Mouse (Mus musculus) G1E (cell line): ENCODE measurements at regions not wholly inside any gene's neighbourhood (a gene's known extent, or its start where the extent isn't known, plus 50 kb on each side); places are given as distances from the start of the nearest gene placed in this dataset.

Experiments
- ATAC-seq: 2 replicates; pipeline ENCODE4 v1.8.0; 2016; ENCODE audit warnings: mild to moderate bottlenecking; ENCODE audit not compliant: insufficient number of reproducible peaks, poor library complexity, low FRiP score, severe bottlenecking; ENCODE audit errors: extremely low read depth
- DNase-seq: peaks from one replicate; pipeline ENCODE4 v3.0.0; 2012; ENCODE audit warnings: low spot score
- H3K27me3 ChIP-seq: 2 replicates; pipeline ENCODE4 v1.6.1; 2012; ENCODE audit warnings: mild to moderate bottlenecking, low read length, inconsistent platforms; ENCODE audit not compliant: insufficient read depth
- H3K36me3 ChIP-seq: replicated peaks from 2 replicates; pipeline ENCODE3; 2012; ENCODE audit warnings: mild to moderate bottlenecking, inconsistent platforms
- H3K4me1 ChIP-seq: 2 replicates; pipeline ENCODE4 v1.6.1; 2012; ENCODE audit warnings: low read depth, low read length, inconsistent platforms, mixed read lengths; ENCODE audit not compliant: insufficient read depth
- H3K4me3 ChIP-seq: 2 replicates; pipeline ENCODE4 v1.5.1; 2012; ENCODE audit warnings: low read depth, mild to moderate bottlenecking, inconsistent platforms, low read length, moderate library complexity, mixed read lengths
- H3K9me3 ChIP-seq: replicated peaks from 2 replicates; pipeline ENCODE4 v1.6.1; 2012; ENCODE audit warnings: inconsistent platforms
- CTCF ChIP-seq: IDR thresholded peaks from 2 replicates; pipeline ENCODE4 v1.5.1; 2012; ENCODE audit warnings: low read depth, low read length, inconsistent platforms, mixed read lengths
- GATA1 ChIP-seq: IDR thresholded peaks from 2 replicates; pipeline ENCODE4 v1.6.1; 2012; ENCODE audit warnings: borderline replicate concordance, low read length, inconsistent platforms, mixed read lengths
- GATA2 ChIP-seq: IDR thresholded peaks from 2 replicates; pipeline ENCODE4 v1.6.1; 2012; ENCODE audit warnings: low read depth, low read length, inconsistent platforms, borderline replicate concordance
- POLR2AphosphoS5 ChIP-seq: IDR thresholded peaks from 2 replicates; pipeline ENCODE4 v1.6.1; 2012; ENCODE audit warnings: low read depth, low read length, inconsistent platforms; ENCODE audit not compliant: insufficient replicate concordance
- TAL1 ChIP-seq: conservative IDR thresholded peaks from 2 replicates; pipeline ENCODE4 v1.6.1; 2012; ENCODE audit warnings: low read depth, low read length, inconsistent platforms, mixed read lengths

DNA sequence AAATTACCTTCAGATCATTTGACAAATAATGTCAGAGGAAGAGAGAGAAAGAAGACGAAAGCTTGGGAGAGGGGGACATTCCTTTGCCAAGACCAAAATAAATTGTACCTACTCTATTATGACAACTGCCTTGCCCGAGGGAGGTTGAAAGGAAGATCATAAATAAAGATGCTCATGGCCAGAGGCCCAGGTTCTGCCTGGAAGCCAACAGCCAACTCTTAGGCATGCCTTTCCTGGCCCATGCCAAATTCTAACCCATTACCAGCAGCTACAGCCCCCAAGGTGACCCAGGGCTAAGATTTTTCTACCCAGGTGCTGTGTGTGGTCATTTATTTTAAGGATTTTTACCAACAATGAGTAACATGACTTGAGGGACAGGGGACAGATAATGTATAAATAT lies 54.9 kb downstream of the Cbln1 start:
- Histone ChIP-seq H3K9me3 (peaks cover 60% of the 10 kb centered on the region), H3K4me3 (no peak overlapping the region), H3K27me3 (no peaks in the 10 kb centered on the region), H3K4me1 (no peaks in the 10 kb centered on the region), H3K36me3 (no peaks in the 10 kb centered on the region)
- DNase-seq (no peak), ATAC-seq (no peak)
- TF ChIP-seq POLR2AphosphoS5 (no peak), TAL1 (no peak), GATA2 (no peak), CTCF (no peak), GATA1 (no peak)

GRCm38 (mm10) chr8:87415051-87415630 lies 57.3 kb downstream of the Cbln1 start:
- H3K4me3 ChIP-seq = no peak overlapping the region
- H3K36me3 ChIP-seq = no peaks in the 10 kb centered on the region
- ATAC-seq (no peak), DNase-seq (no peak)
- H3K9me3 ChIP-seq = peaks cover 53% of the 10 kb centered on the region
- H3K4me1 ChIP-seq = no peaks in the 10 kb centered on the region
- no peak for TF ChIP-seq GATA2
- TF ChIP-seq GATA1 = no peak
- no peak for TF ChIP-seq CTCF
- TF ChIP-seq TAL1 = no peak
- TF ChIP-seq POLR2AphosphoS5 = no peak
- H3K27me3 ChIP-seq = no peaks in the 10 kb centered on the region

DNA sequence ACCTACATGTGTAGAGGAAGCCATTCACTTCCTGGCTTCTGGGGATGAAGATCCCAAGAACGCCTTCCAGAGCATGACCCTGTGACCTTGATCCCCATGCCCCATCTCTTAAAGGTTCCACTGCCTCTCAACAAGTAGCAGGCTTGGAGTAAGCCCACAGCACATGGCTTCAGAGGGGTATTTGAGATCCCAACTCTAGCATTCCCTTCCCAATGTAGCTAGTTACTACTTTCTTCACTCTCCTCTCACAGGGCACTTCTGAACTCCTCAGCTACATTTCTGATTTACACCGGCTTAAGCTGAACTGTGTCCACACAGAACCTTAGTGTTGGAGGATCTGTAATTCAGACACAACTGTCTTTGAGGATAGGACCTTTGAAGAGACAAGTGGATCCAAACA lies 83.4 kb downstream of the Cbln1 start:
- Histone ChIP-seq H3K36me3 (no peaks in the 10 kb centered on the region), H3K27me3 (no peaks in the 10 kb centered on the region), H3K4me1 (no peaks in the 10 kb centered on the region), H3K4me3 (no peak overlapping the region), H3K9me3 (peaks cover 69% of the 10 kb centered on the region)
- DNase-seq (no peak), ATAC-seq (no peak)
- TF ChIP-seq POLR2AphosphoS5 = no peak
- no peak for TF ChIP-seq GATA1
- no peak for TF ChIP-seq GATA2
- TF ChIP-seq CTCF = no peak
- TF ChIP-seq TAL1 = no peak

GRCm38 (mm10) chr8:87383527-87384206 lies 88.7 kb downstream of the Cbln1 start:
- no peaks in the 10 kb centered on the region for H3K36me3 ChIP-seq
- H3K9me3 ChIP-seq = peaks cover 72% of the 10 kb centered on the region
- TF ChIP-seq GATA1 (no peak), CTCF (no peak), GATA2 (no peak), TAL1 (no peak), POLR2AphosphoS5 (no peak)
- no peak for DNase-seq
- H3K4me3 ChIP-seq = no peak overlapping the region
- no peak for ATAC-seq
- no peaks in the 10 kb centered on the region for H3K4me1 ChIP-seq
- no peaks in the 10 kb centered on the region for H3K27me3 ChIP-seq

- no peak for ATAC-seq
- Histone ChIP-seq H3K4me1 (no peaks in the 10 kb centered on the region), H3K36me3 (no peaks in the 10 kb centered on the region), H3K27me3 (no peaks in the 10 kb centered on the region), H3K9me3 (peaks cover 68% of the 10 kb centered on the region), H3K4me3 (no peak overlapping the region)
- no peak for TF ChIP-seq POLR2AphosphoS5
- TF ChIP-seq TAL1 = no peak
- no peak for TF ChIP-seq GATA2
- no peak for TF ChIP-seq GATA1
- TF ChIP-seq CTCF = no peak
- no peak for DNase-seq
Observed at GRCm38 (mm10) chr8:87382311-87382710, 90.1 kb downstream of the Cbln1 start.

- Histone ChIP-seq H3K36me3 (no peaks in the 10 kb centered on the region), H3K4me3 (no peak overlapping the region), H3K4me1 (no peaks in the 10 kb centered on the region), H3K9me3 (peaks cover 62% of the 10 kb centered on the region), H3K27me3 (no peaks in the 10 kb centered on the region)
- TF ChIP-seq POLR2AphosphoS5 (no peak), CTCF (no peak), GATA1 (no peak)
- no peak for ATAC-seq
- no peak for DNase-seq
Observed at GRCm38 (mm10) chr8:87380791-87381190, 91.6 kb downstream of the Cbln1 start.

- H3K27me3 ChIP-seq = no peaks in the 10 kb centered on the region
- H3K36me3 ChIP-seq = no peaks in the 10 kb centered on the region
- H3K4me3 ChIP-seq = no peak overlapping the region
- peaks cover 61% of the 10 kb centered on the region for H3K9me3 ChIP-seq
- DNase-seq (no peak), ATAC-seq (no peak)
- no peaks in the 10 kb centered on the region for H3K4me1 ChIP-seq
- no peak for TF ChIP-seq CTCF
- TF ChIP-seq GATA1 = no peak
- no peak for TF ChIP-seq POLR2AphosphoS5
- TF ChIP-seq TAL1 = no peak
- TF ChIP-seq GATA2 = no peak
Observed at GRCm38 (mm10) chr8:87379296-87379695, 93.1 kb downstream of the Cbln1 start.
